Mouse (Mus musculus): ENCODE results near the gene Dctn2. TPM values are rescaled to one million over a fixed set of nuclear protein-coding genes. Genes with fewer than 3 reads are reported as not detected.
"Not testable (repeated sequence)": the region's sequence is repeated elsewhere in the genome, so short reads cannot be mapped to it uniquely, and the experiment has no call there.

Gene Dctn2
- polyA plus RNA-seq, 1 experiment from 2014 or later, result 335 TPM

GRCm38 (mm10) chr10:127310523-127311475 lies 44.6 kb downstream of the Dctn2 start:
- ATAC-seq (ENCODE audit: low FRiP score), result peak; percentile 19
- Histone ChIP-seq H3K9ac (replicated peaks) (peak overlapping the region; percentile 93), H3K36me3 (peaks cover 34% of the 10 kb centered on the region), H3K27me3 (replicated peaks) (no peaks in the 10 kb centered on the region), H3K4me2 (peak overlapping the region; percentile 71), H3K4me3 (replicated peaks) (peak overlapping the region; percentile 82), H3K4me1 (peaks cover 18% of the 10 kb centered on the region), H3K27ac (replicated peaks) (peak overlapping the region; percentile 86), H3K9me3 (replicated peaks) (no peaks in the 10 kb centered on the region)
- WGBS, result 38% methylated on average over 23 of the region's 23 CpGs

- Histone ChIP-seq H3K9ac (replicated peaks) (peak within 1 kb of the TSS; percentile 93), H3K36me3 (peaks cover 25% of the 10 kb centered on the region), H3K4me2 (peak within 1 kb of the TSS; percentile 71), H3K27me3 (replicated peaks) (no peaks in the 10 kb centered on the region), H3K4me3 (replicated peaks) (peak within 1 kb of the TSS; percentile 82), H3K9me3 (replicated peaks) (no peaks in the 10 kb centered on the region), H3K27ac (replicated peaks) (peak within 1 kb of the TSS; percentile 86), H3K4me1 (peaks cover 18% of the 10 kb centered on the region)
- WGBS, result under 1% methylated on average over 65 of the region's 65 CpGs
- peak; percentile 96 for ATAC-seq (ENCODE audit: low FRiP score)
Measured at GRCm38 (mm10) chr10:127311476-127312355, 45.5 kb downstream of the Dctn2 start, which contains the start of gene Mars. Gene Mars (minus strand): TSS chr10:127311786.

GRCm38 (mm10) chr10:127312356-127312676 lies 46.1 kb downstream of the Dctn2 start:
- ATAC-seq (ENCODE audit: low FRiP score), result peak; percentile 72
- Histone ChIP-seq H3K4me2 (peak overlapping the region; percentile 71), H3K4me3 (replicated peaks) (peak overlapping the region; percentile 82), H3K9me3 (replicated peaks) (no peaks in the 10 kb centered on the region), H3K27ac (replicated peaks) (peak overlapping the region; percentile 86), H3K36me3 (peaks cover 19% of the 10 kb centered on the region), H3K27me3 (replicated peaks) (no peaks in the 10 kb centered on the region), H3K4me1 (peaks cover 18% of the 10 kb centered on the region), H3K9ac (replicated peaks) (peak overlapping the region; percentile 53)
- 3% methylated on average over 4 of the region's 4 CpGs for WGBS

DNA sequence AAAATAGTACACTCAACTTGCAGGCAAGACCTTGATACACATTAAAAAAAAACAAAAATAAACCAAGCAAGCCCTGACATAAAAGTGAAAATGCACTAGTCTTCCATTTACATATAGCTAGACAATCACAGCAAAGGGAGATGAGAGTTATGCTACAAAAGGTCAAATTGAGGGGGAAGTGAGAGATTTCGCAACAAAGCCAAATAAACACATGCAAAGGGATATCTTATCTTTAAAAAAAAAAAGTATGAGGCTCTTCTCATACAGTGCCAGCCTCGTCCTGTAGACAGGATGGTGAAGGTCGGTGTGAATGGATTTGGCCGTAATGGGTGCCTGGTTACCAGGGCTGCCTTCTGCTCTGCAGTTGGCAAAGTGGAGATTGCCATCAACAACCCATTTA lies 46.7 kb downstream of the Dctn2 start:
- Histone ChIP-seq H3K4me1 (peaks cover 18% of the 10 kb centered on the region), H3K9ac (replicated peaks) (no peak overlapping the region), H3K9me3 (replicated peaks) (no peaks in the 10 kb centered on the region), H3K36me3 (peaks cover 14% of the 10 kb centered on the region), H3K4me2 (peak overlapping the region; percentile 71; the same call in 1 of the 2 replicates), H3K27me3 (replicated peaks) (no peaks in the 10 kb centered on the region), H3K4me3 (replicated peaks) (peak overlapping the region; percentile 82; the same call in 1 of the 2 replicates), H3K27ac (replicated peaks) (no peak overlapping the region)
- 81% methylated on average over 4 of the region's 4 CpGs for WGBS
- ATAC-seq (ENCODE audit: low FRiP score), result no peak

GRCm38 (mm10) chr10:127313516-127313915 lies 47.3 kb downstream of the Dctn2 start:
- ATAC-seq (ENCODE audit: low FRiP score), result not testable (repeated sequence)
- 95% methylated on average over 5 of the region's 5 CpGs for WGBS

GRCm38 (mm10) chr10:127314950-127315349 lies 48.8 kb downstream of the Dctn2 start:
- H3K27ac ChIP-seq (replicated peaks); ATAC-seq (ENCODE audit: low FRiP score); H3K9ac ChIP-seq (replicated peaks); H3K4me3 ChIP-seq (replicated peaks); H3K9me3 ChIP-seq (replicated peaks); H3K27me3 ChIP-seq (replicated peaks); H3K4me2 ChIP-seq; H3K36me3 ChIP-seq: not testable (repeated sequence)
- 79% methylated on average over 1 of the region's 1 CpGs for WGBS
- peaks cover 18% of the 10 kb centered on the region for H3K4me1 ChIP-seq

More at GRCm38 (mm10) chr10:127313516-127313915, 47.3 kb downstream of the Dctn2 start:
- not testable (repeated sequence) for H3K9me3 ChIP-seq (replicated peaks); H3K4me3 ChIP-seq (replicated peaks); H3K36me3 ChIP-seq; H3K4me2 ChIP-seq; H3K9ac ChIP-seq (replicated peaks); H3K27me3 ChIP-seq (replicated peaks); H3K27ac ChIP-seq (replicated peaks)
- peaks cover 18% of the 10 kb centered on the region for H3K4me1 ChIP-seq

- H3K27ac ChIP-seq (replicated peaks), result no peak overlapping the region
- ATAC-seq (ENCODE audit: low FRiP score), result no peak
- 87% methylated on average over 2 of the region's 2 CpGs for WGBS
Measured at GRCm38 (mm10) chr10:127317277-127317676, 51.1 kb downstream of the Dctn2 start.

DNA sequence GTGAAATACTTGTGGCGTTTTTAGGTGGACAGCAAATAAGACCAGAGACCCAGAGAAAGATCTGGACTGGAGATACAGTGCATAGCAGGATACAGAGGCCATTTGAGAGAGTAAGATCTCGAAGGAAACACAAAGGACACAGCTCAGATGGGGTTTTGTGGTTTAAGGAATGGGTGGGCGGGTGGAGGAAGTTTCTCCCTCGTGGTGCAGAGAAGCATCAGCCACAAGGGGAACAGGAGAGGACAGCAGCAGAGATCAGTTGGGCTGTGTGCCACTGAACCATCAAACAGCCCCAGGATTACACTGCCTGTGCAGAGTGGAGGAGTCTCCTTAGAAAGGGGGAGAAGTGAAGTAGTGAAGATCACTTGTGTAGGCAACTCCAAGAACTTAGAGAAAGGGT lies 51.8 kb downstream of the Dctn2 start:
- no peaks in the 10 kb centered on the region for H3K9me3 ChIP-seq (replicated peaks)
- no peak overlapping the region for H3K4me2 ChIP-seq
- 44% methylated on average over 4 of the region's 4 CpGs for WGBS
- H3K4me3 ChIP-seq (replicated peaks), result no peak overlapping the region
- no peak for ATAC-seq (ENCODE audit: low FRiP score)
- no peak overlapping the region for H3K27ac ChIP-seq (replicated peaks)
- H3K27me3 ChIP-seq (replicated peaks), result peaks cover 8% of the 10 kb centered on the region; the same call in 1 of the 2 replicates
- no peaks in the 10 kb centered on the region for H3K4me1 ChIP-seq
- no peaks in the 10 kb centered on the region for H3K36me3 ChIP-seq
- H3K9ac ChIP-seq (replicated peaks), result no peak overlapping the region

More at GRCm38 (mm10) chr10:127317277-127317676, 51.1 kb downstream of the Dctn2 start:
- Histone ChIP-seq H3K9me3 (replicated peaks) (no peaks in the 10 kb centered on the region), H3K36me3 (no peaks in the 10 kb centered on the region), H3K4me1 (peaks cover 5% of the 10 kb centered on the region; the same call in 1 of the 2 replicates), H3K27me3 (replicated peaks) (peaks cover 1% of the 10 kb centered on the region; the same call in 1 of the 2 replicates), H3K4me3 (replicated peaks) (no peak overlapping the region), H3K4me2 (no peak overlapping the region), H3K9ac (replicated peaks) (no peak overlapping the region)

- Histone ChIP-seq H3K4me3 (replicated peaks) (no peak overlapping the region), H3K27me3 (replicated peaks) (peaks cover 26% of the 10 kb centered on the region), H3K9me3 (replicated peaks) (no peaks in the 10 kb centered on the region), H3K36me3 (no peaks in the 10 kb centered on the region), H3K4me2 (no peak overlapping the region), H3K9ac (replicated peaks) (no peak overlapping the region), H3K4me1 (no peaks in the 10 kb centered on the region; the same call in 1 of the 2 replicates), H3K27ac (replicated peaks) (no peak overlapping the region)
- 80% methylated on average over 7 of the region's 7 CpGs for WGBS
- no peak for ATAC-seq (ENCODE audit: low FRiP score)
Measured at GRCm38 (mm10) chr10:127319969-127320368, 53.8 kb downstream of the Dctn2 start.

- no peak within 1 kb of the TSS for H3K4me2 ChIP-seq
- no peak within 1 kb of the TSS for H3K9ac ChIP-seq (replicated peaks)
- H3K27me3 ChIP-seq (replicated peaks), result peaks cover 42% of the 10 kb centered on the region
- H3K27ac ChIP-seq (replicated peaks), result no peak within 1 kb of the TSS
- WGBS, result 84% methylated on average over 3 of the region's 3 CpGs
- peaks cover 11% of the 10 kb centered on the region for H3K4me1 ChIP-seq
- no peak for ATAC-seq (ENCODE audit: low FRiP score)
- H3K36me3 ChIP-seq, result no peaks in the 10 kb centered on the region
- no peaks in the 10 kb centered on the region for H3K9me3 ChIP-seq (replicated peaks)
- H3K4me3 ChIP-seq (replicated peaks), result no peak within 1 kb of the TSS
Measured at GRCm38 (mm10) chr10:127321621-127322020, 55.5 kb downstream of the Dctn2 start, which contains the start of gene Arhgap9. Gene Arhgap9 (plus strand): TSS chr10:127321964.

DNA sequence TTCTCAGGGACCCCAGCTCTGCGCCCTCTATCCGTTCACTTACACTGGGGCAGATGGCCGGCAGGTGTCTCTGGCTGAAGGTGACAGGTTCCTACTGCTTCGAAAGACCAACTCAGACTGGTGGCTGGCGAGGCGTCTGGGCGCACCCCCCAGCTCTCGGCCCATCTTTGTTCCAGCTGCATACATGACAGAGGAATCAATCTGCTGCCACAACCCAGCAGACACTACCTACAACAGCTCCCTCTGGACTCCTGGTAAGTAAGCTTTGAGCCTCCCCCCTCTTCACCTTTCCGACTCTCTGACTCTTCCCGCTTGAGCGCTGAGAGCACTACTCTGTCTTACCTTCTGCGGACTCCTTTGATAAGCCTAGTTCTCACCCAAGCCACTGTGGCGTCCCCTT lies 56.0 kb downstream of the Dctn2 start:
- Histone ChIP-seq H3K36me3 (no peaks in the 10 kb centered on the region), H3K9me3 (replicated peaks) (no peaks in the 10 kb centered on the region), H3K27ac (replicated peaks) (no peak overlapping the region), H3K4me3 (replicated peaks) (no peak overlapping the region), H3K27me3 (replicated peaks) (peaks cover 47% of the 10 kb centered on the region), H3K4me1 (peaks cover 15% of the 10 kb centered on the region), H3K4me2 (no peak overlapping the region), H3K9ac (replicated peaks) (no peak overlapping the region)
- WGBS, result 66% methylated on average over 13 of the region's 13 CpGs
- ATAC-seq (ENCODE audit: low FRiP score), result no peak
